Mouse (Mus musculus) cortical plate, adult 2 months (tissue): ENCODE measurements around the gene Zfhx3.

Experiments
- CTCF ChIP-seq: fragments of 200-500 bp; IDR thresholded peaks from 2 replicates; pipeline ENCODE4 v1.5.1; 2011; ENCODE audit warnings: mild to moderate bottlenecking, control low read depth, low read length; ENCODE audit not compliant: insufficient read depth; ENCODE audit errors: extremely low read depth
- POLR2A ChIP-seq: fragments of 200-500 bp; IDR thresholded peaks from 2 replicates; pipeline ENCODE4 v1.6.1; 2011; ENCODE audit warnings: mild to moderate bottlenecking, low read length, control low read depth; ENCODE audit not compliant: insufficient read depth; ENCODE audit errors: extremely low read depth

DNA sequence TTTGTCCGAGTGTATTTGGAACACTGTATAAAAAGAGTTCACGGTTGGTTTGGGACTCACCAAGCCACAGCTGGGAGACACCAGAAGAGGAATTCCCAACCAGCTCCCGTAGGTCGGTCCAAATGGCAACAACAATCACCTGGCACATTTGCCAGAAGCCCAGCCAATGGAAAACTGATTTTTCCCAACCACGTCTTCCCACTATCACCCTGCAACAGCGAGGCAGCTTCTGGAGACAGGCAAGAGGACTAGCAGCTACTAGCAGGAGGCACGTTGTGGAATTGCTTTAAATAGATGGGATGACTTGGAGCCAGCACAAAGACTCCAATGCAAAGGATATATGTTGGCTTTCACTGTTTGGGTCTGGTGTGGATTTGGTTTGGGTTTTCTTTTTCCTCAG lies 593.7 kb downstream of the Zfhx3 start:
- TF ChIP-seq POLR2A (no peak), CTCF (no peak)
